Mouse (Mus musculus) layer of hippocampus, adult 9-10 months (tissue): ENCODE data around the gene Cldn5.

Source experiments
- DNase-seq: peaks from one replicate; pipeline ENCODE4 v3.0.0; 2022; ENCODE audit warnings: low spot score

Gene Cldn5

DNA sequence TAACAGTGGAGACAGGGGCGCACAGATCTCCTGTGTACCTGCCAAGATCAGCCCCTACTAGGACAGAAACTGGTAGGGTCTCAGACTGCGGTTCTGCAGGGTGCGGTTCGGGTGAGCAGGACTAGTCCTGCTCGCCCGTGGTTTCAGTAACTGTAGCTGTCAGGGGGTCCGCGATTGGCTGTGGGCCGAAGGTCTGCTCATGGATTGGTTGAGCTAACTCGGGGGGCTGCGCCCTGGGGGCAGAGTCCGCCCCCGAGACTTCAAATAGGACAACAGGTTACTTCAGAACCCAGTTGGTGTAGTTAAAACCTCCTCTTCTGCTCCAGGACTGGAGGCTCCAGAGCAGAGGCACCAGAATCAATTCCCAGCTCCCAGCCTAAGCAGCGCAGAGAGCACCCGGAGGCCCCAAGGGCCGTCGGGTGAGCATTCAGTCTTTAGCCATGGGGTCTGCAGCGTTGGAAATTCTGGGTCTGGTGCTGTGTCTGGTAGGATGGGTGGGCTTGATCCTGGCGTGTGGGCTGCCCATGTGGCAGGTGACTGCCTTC is at the start of gene Cldn5:
Gene Cldn5, plus strand, starts transcription at position 292 of the 545 bp plus-strand sequence.
- DNase-seq, result no peak

- no peak for DNase-seq
Observed at GRCm38 (mm10) chr16:18727536-18728499, 48.8 kb upstream of the Cldn5 start.

GRCm38 (mm10) chr16:18729185-18729584 is 47.5 kb upstream of the Cldn5 start:
- DNase-seq, result no peak

GRCm38 (mm10) chr16:18730640-18731039 is 46.0 kb upstream of the Cldn5 start:
- no peak for DNase-seq

DNA sequence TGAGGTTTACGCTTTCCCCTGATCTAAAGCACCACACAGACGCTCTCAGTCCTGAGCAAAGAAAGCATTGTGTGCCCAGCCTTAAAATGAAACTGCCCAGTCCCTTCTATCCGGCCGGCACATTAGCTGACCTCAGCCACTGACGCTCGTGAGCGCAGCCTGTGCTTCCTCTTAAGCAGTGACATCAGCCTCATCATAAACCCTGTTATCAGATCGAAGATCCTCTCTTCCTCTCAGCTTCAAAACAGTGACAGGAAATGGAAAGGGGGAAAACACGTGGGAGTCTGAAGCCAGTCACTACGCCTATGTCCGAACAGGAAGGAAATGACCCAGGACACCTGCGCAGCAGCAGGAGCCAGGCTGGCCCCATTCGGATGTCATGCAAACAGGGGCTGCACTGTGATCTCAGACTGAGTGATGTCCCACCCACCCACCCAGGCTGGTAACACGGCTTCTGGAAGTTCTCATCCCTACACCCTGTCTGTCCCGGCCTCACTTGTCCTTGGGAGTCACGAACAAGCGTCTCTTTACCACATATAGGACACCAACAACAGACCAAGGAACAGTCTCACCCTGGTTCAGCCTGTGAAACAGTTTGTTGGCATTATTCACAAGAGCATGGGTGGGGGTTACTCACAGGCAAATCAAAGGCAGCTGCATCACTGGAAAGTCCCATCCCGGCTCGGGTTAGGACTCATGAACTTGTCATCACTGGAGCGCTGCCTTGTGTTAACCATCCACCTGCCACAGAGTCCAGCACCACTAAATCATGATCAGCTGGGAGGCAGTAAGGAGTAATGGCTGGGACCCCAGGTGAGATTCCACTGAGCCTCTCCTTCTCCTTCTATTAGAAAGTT is 43.3 kb upstream of the Cldn5 start:
- DNase-seq, result no peak

DNA sequence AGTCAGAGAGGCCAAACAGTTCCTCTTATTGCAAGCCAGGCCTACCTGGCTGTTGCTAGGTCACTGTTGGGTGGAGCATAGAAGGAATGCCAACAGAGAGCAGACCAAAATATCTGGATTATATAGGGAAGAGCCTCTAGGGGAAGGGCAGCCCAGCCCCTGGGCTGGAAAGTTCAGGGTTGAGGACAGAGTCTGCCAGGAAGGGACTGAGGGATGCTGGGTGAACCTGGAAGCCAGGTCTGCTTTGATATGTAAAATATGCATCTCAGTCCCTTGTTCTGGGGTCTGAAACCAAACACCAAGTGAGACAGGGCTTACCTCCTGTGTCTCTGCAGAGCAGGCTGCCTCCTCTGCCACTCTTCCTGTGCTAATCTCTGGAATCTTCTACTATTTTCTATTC is 38.3 kb upstream of the Cldn5 start:
- no peak for DNase-seq

DNA sequence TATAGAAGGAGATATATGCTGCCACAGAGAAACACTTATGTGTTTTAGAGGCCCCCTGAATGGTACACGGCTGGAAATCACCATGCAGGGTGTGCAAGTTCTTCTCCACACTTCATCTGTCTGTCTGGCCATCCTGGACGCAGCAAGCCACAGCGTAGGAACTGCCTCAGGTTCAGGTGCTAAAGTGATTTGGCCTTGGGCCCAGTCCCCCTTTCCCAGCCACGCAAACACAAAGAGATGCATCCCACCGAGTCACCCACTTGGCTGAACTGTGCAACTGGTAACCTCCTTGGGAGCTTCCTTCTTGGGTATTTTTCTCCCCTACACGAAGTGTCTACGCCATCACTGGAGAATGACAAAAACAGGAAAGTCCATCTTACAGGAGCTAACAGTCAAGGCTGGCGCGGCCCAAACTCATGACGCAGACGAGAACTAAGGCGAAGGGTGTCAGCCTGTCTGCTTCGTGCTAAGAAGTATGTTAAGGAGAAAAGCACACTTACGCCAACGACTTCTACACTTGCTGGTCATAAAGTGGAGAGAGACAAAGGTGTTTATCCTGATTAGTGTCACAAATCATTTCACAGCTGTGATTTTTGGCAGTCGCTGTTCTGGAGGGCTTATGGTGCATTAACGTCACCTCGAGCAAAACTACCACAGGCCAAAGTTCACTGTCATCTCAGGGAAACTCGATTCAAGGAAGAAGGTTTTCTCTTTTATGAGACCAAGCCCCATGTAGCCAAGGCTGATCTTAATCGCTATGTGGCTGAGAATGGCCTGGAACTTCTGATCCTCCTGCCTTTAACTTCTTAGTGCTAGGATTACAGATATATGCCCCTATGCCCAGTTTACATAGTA is 30.2 kb upstream of the Cldn5 start:
- no peak for DNase-seq

- no peak for DNase-seq
Observed at GRCm38 (mm10) chr16:18751101-18751500, 25.5 kb upstream of the Cldn5 start.

DNA sequence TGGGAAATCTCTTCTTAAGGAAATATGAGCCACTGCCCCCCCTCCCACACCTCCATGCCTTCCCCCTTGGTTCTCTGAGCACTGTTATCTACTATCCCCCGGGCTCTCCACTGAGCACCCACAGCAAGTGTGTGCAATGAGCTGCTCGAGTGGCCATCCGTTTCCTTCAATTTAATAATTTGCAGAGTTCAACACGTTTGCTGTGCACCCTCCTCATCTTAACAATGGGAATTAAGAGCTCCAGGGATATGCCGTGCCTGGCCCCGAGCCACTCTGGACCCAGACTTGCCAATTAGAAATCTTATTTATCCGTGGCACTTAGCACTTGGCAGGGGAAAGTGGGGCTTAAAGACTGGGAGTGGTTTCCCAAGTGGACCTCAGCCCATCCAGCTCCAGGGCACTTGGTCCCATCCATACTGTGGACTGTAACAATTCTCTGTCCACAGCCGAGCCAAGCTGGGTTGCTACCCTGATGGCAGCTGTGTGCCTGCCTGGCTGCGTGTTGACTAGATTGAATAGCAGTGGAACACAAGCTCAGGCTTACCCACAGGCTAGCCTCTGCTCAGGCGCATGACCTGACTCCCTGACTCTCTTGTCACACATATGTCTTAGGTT is 24.7 kb upstream of the Cldn5 start:
- no peak for DNase-seq

- DNase-seq, result no peak
Observed at GRCm38 (mm10) chr16:18761734-18762133, 14.9 kb upstream of the Cldn5 start.

- DNase-seq, result no peak
Observed at GRCm38 (mm10) chr16:18762960-18763359, 13.7 kb upstream of the Cldn5 start.

GRCm38 (mm10) chr16:18766390-18766789 is 10.3 kb upstream of the Cldn5 start:
- DNase-seq, result no peak

DNA sequence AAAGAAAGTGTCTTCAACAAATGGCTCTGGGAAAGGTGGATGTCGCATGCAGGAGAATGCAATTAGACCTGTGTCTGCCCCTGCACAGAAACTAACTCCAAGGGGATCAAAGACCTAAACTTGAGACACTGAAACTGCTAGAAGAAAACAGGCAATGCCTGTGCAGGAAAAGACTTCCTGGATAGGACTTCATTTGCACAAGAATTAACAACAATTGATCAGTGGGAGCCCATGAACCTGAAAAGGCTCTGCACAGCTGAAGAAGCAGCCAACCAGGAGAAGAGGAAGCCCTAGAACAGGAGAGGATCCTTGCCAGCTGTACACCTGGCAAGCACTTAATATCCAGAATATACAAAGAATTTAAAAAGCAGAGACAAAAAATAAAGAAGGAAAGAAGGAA is 7.1 kb upstream of the Cldn5 start:
- DNase-seq, result no peak

DNA sequence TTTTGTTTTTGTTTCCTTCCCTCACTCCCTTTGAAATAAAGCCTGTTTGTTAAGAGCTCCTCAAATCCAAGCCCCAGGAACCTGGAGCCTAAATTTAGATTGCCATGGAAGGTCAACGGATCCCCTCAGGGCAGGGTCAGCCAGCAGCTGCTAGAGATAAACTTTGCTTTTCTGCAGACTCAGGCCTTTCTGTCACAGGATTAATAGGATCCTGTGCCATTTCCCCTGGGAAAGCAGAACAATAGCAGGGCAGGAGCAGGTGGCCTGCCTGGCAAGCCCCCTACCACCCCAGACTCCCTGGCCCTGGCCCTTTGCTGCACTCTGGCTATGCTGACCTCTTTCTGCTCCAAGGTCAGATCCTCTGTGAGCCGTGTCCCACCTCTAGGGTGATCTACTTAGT is 2.7 kb upstream of the Cldn5 start:
- DNase-seq, result no peak

DNA sequence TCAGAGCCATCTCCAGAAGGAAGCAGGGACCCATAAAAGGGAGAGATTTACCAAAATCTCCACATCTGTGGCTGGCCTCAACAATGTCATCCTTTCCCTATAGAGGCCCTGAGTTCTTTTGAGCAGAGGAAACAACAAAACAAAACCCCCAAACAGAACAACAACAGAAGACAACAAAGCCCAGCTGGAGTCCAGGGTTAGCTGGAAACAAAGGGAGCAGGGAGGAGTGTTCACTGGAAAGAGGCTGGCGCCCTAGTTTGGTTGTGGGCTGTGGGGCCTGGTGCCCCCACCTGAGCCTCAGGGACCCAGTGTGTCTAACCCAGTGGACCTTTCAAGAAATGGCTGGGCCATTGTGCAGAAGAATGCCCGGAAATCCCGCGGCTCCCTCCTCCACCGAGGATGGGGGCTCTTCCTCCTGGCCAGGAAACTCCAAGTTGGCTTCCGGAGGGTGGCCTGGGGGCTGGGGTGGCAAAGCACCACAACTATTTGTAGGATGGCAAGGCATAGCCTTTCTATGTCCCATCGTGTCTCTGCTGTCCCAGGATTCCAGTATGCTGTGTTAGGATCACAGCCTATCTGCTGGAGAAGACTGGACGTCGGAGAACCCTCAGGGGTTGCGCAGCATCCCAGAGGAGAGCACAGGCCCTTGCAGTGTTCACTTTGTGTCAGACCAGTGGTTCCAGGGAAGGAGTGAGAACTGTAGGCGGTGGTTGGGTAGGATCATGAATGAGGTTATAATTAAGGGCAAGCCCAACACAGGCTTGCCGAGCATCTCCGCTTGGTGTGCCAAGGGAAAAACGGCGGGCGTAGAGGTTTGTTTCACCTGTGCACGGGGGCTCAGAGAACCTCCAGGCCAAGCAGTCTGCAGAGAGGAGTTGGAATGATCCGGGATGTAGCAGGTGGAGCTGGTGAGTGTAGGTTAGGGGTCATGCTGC is 759 bp upstream of the Cldn5 start:
- DNase-seq, result no peak

GRCm38 (mm10) chr16:18777101-18778080 is 744 bp downstream of the Cldn5 start:
- no peak for DNase-seq

GRCm38 (mm10) chr16:18778461-18778860 is 1.8 kb downstream of the Cldn5 start:
- DNase-seq, result no peak

- DNase-seq, result no peak
Observed at GRCm38 (mm10) chr16:18781810-18782209, 5.2 kb downstream of the Cldn5 start.

DNA sequence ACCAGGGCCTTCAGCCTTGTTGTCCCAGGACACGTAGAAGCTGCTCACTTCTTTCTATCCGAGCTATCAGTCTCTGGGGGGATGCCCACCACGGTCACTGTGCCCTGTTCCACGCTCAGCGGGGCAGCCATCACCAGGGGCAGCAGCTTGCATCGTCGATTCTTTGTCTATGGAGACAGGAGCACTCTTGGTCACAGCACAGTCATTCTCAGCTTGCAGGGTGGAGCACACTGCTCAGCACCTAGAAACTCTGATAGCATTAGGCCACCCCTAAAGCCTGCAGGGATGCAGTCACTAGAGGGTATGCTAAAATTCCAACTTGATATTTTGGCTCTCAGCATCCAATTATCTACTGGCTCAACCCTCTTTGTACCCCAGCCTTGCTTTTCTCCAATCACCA is 8.4 kb downstream of the Cldn5 start:
- no peak for DNase-seq
